Mouse (Mus musculus) frontal cortex, adult (tissue): Measurements from ENCODE around the gene Cog3.

Experiments used
- ATAC-seq: cut with Nextera tagmentation; 2 replicates; pipeline ENCODE4 v1.9.2; 2017; ENCODE audit warnings: mild to moderate bottlenecking, moderate library complexity, mixed read lengths; ENCODE audit not compliant: low TSS enrichment

Gene Cog3

GRCm38 (mm10) chr14:75697928-75698327, 56.4 kb downstream of the Cog3 start:
- no peak for ATAC-seq

GRCm38 (mm10) chr14:75696096-75696495, 58.2 kb downstream of the Cog3 start:
- no peak for ATAC-seq

DNA sequence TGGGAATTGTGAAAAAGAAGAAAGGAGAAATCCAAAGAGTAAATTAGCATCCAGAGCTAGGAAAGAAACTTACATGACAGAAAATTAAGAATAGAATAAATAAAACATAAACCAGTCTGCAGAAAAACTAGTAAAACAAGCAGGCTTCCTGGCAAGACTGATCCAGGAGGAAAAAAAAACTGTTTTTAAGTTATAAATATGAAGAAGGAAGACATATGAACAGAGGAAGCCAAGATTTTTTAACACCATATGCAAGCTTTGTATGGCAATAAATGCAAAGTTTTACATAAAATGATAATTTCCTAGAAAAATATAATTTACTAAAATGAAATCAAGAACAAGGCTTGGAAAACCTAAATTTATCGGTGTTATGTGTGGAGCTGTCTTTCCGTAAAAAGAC, 63.9 kb downstream of the Cog3 start:
- peak; percentile 70 for ATAC-seq

DNA sequence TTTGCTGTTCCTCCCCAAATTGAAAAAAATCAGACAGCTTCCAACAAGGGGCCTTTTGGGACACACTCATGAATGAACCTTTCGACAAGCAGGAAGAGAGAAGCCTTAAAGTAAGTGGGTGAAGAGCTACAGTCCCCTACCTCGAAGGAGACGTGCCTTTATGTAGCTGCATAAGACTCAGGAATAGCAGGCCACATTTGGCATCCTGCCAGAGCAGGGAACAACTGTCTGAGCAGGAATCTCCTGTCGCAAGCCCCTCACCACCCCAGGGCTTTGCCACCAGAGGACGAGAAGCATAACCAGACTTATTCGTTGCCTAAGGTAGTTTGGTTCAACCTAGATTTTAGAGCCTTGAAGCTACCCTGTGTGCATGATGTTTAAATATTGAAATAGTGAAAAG, 78.0 kb downstream of the Cog3 start:
- no peak for ATAC-seq

DNA sequence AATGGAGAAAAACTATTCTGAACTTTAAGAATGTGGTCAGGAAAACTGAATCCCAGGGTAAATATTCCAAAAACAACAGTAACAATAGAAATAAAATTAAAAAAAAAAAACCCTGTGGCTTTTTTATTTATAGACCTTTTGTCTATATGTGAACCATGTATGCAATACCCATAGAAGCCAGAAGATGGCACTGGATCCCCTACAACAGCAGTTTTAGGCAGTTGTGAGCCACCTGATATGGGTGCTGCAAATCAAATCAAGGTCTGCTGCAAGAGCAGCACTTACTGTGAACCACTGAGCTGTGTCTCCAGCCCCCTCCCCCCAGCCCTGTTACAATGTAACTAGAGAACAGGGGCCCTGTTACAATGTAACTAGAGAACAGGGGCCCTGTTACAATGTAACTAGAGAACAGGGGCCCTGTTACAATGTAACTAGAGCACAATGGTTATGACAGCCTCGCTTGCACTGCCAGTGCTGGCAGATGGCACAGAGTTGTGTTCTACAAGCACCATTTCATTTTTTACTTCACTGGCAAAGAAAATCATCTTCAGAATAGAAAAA, 85.2 kb downstream of the Cog3 start:
- ATAC-seq: no peak

- ATAC-seq: no peak
Measured at GRCm38 (mm10) chr14:75665430-75666180, 88.7 kb downstream of the Cog3 start.

- no peak for ATAC-seq
Measured at GRCm38 (mm10) chr14:75661548-75661947, 92.8 kb downstream of the Cog3 start.

DNA sequence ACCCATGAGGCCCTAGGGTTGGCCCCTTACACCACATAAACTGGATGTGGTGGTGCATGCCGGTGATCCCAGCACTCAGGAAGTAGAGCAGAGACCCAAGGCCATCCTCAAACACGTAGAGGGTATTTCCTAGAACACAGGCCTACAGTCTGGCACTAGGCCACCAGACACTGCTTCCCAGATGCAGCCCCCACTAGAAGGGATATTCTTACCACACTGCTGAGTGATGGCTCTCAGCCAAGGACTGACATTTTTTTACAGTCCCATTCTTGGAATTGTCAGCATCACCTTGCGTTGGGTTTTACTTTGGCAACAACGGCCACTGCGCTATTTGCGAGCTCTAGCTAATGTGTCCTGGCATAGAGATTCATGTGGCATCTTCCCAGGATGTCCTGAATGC, 93.4 kb downstream of the Cog3 start:
- no peak for ATAC-seq
